ENCODE assay signal across 26 mouse cellular contexts in the genomic region with DNA sequence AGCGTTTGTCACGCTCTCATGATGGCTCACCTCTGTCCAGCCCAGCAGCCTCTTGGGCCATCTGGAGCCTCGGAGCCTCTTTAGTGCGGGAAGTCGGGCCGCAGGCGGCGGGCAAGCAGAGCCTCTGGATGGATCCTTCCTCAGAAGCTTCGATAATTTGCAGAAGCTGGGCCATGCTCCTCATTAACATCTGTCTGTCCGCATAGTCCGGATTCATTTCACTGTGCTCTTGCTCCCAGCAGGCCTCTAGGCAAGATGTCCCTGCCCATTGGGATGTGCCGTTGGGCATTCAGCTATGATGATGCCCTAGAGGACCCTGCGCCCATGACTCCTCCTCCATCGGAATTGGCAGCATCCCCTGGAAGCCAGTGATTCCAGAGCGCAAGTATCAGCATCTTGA.
"Had no signal": no experiment of that assay in that cellular context is flagged by ENCODE, and none has a peak within 500 bp of the region (broad histone marks: within the 10 kb centered on the region; RNA-seq: fewer than 3 reads in every experiment).

No protein-coding gene starts in this region.

- H3K4me2 ChIP-seq: heart, embryonic 11.5 days; heart, embryonic 13.5 days; heart, embryonic 15.5 days; hindbrain, embryonic 12.5 days; hindbrain, embryonic 14.5 days; limb, embryonic 12.5 days; liver, embryonic 11.5 days; liver, embryonic 13.5 days had no signal

- ATAC-seq: hindbrain, embryonic 16.5 days; intestine, embryonic 16.5 days had no signal

- H3K36me3 ChIP-seq: heart, embryonic 15.5 days had no signal

- H3K9me3 ChIP-seq: heart, embryonic 13.5 days; heart, embryonic 15.5 days; hindbrain, embryonic 10.5 days; hindbrain, embryonic 12.5 days; limb, embryonic 10.5 days; limb, embryonic 12.5 days; liver, embryonic 13.5 days had no signal

- H3K4me3 ChIP-seq: gastrocnemius, adult 2 months; heart, adult 2 months; heart, embryonic 13.5 days; heart, embryonic 15.5 days; hindbrain, embryonic 10.5 days; hindbrain, embryonic 12.5 days; layer of hippocampus, adult 2 months; left cerebral cortex, adult 2 months; limb, embryonic 10.5 days; limb, embryonic 12.5 days; liver, embryonic 13.5 days had no signal

- H3K9ac ChIP-seq: heart, embryonic 13.5 days; heart, embryonic 15.5 days; hindbrain, embryonic 12.5 days; hindbrain, embryonic 14.5 days; limb, embryonic 12.5 days; liver, embryonic 13.5 days had no signal

- H3K27ac ChIP-seq: gastrocnemius, adult 2 months; heart, adult 2 months; heart, embryonic 13.5 days; heart, embryonic 15.5 days; hindbrain, embryonic 10.5 days; hindbrain, embryonic 12.5 days; hindbrain, embryonic 14.5 days; layer of hippocampus, adult 2 months; left cerebral cortex, adult 2 months; limb, embryonic 10.5 days; limb, embryonic 12.5 days; liver, embryonic 13.5 days had no signal

- DNase-seq: gastrocnemius, adult 2 months; gastrocnemius, postnatal 10 days; gastrocnemius, postnatal 25 days; heart, adult 2 months; heart, postnatal 14 days; heart, postnatal 4 days; kidney, adult 11 months; kidney, adult 8-10 months; kidney, postnatal 10 days; kidney, postnatal 25 days; kidney, postnatal 4 days; liver; liver, embryonic 13.5 days had no signal

- H3K27me3 ChIP-seq: heart, embryonic 13.5 days; heart, embryonic 15.5 days; hindbrain, embryonic 12.5 days; limb, embryonic 12.5 days; liver, embryonic 13.5 days had no signal
